Mouse (Mus musculus) embryonic facial prominence, embryonic 11.5 days (tissue): Measurements from ENCODE around the gene Trim54. TPM values are rescaled to one million over a fixed set of nuclear protein-coding genes. Genes with fewer than 3 reads are reported as not detected.
A peak's percentile ranks its signal among the peaks of the same experiment; 100 is the strongest.

Experiments
- ATAC-seq: fragments of 200-750 bp; cut with Nextera tagmentation; replicated peaks from 2 replicates; pipeline ENCODE4 v1.8.0; 2017; ENCODE audit warnings: low read depth; ENCODE audit not compliant: insufficient number of reproducible peaks, low FRiP score, low TSS enrichment
- DNase-seq: peaks from one replicate; pipeline ENCODE4 v3.0.0-alpha.2; 2015; ENCODE audit warnings: low spot score
- H3K27ac ChIP-seq: fragments of 300-500 bp; sonication (generic); replicated peaks from 2 replicates; pipeline ENCODE4 v1.5.1; 2014; ENCODE audit warnings: mild to moderate bottlenecking, low read depth, low read length, control low read depth
- H3K27me3 ChIP-seq: fragments of 300-500 bp; sonication (generic); 2 replicates; pipeline ENCODE4 v1.6.1; 2014; ENCODE audit warnings: mild to moderate bottlenecking, low read length, moderate library complexity, mixed read lengths; ENCODE audit not compliant: control insufficient read depth, insufficient read depth
- H3K36me3 ChIP-seq: fragments of 300-500 bp; sonication (generic); replicated peaks from 2 replicates; pipeline ENCODE4 v1.6.1; 2014; ENCODE audit warnings: low read depth, mild to moderate bottlenecking, low read length, moderate library complexity, mixed read lengths; ENCODE audit not compliant: control insufficient read depth, insufficient read depth
- H3K4me1 ChIP-seq: fragments of 300-500 bp; sonication (generic); 2 replicates; pipeline ENCODE4 v1.6.1; 2014; ENCODE audit warnings: low read length, mixed read lengths; ENCODE audit not compliant: control insufficient read depth, insufficient read depth
- H3K4me2 ChIP-seq: fragments of 300-500 bp; sonication (generic); 2 replicates; pipeline ENCODE4 v1.6.1; 2014; ENCODE audit warnings: low read depth, mild to moderate bottlenecking, control low read depth, low read length, moderate library complexity
- H3K4me3 ChIP-seq: fragments of 300-500 bp; sonication (generic); 2 replicates; pipeline ENCODE4 v1.5.1; 2014; ENCODE audit warnings: low read depth, low read length, control low read depth
- H3K9ac ChIP-seq: fragments of 300-500 bp; sonication (generic); replicated peaks from 2 replicates; pipeline ENCODE4 v1.6.1; 2014; ENCODE audit warnings: mild to moderate bottlenecking, control low read depth, low read length
- H3K9me3 ChIP-seq: fragments of 300-500 bp; sonication (generic); replicated peaks from 2 replicates; pipeline ENCODE4 v1.6.1; 2016; ENCODE audit warnings: mild to moderate bottlenecking, low read length, inconsistent platforms, mixed read lengths; ENCODE audit not compliant: control insufficient read depth
- WGBS: fragments of 180-500 bp; shearing (Covaris S2); extraction: QIAGEN DNeasy Blood & Tissue Kit; methylation state at CpG from one replicate; pipeline ENCODE4 v1.1.7; 2014; 5-methylcytosine and 5-hydroxymethylcytosine counted together
- polyA plus RNA-seq: library from polyadenylated mRNA; unstranded; fragments of >200 nt; fragmentation: Nextera tagmentation; extraction: Ambion mirVana; gene quantifications from 2 replicates; pipeline ENCODE4 v1.2.1, GENCODE M21; 2014

Gene Trim54
- polyA plus RNA-seq, 1 experiment from 2014 or later, result not detected

GRCm38 (mm10) chr5:31149781-31150180, 33.3 kb downstream of the Trim54 start:
- Histone ChIP-seq H3K4me2 (no peak overlapping the region), H3K9me3 (no peaks in the 10 kb centered on the region), H3K9ac (no peak overlapping the region), H3K27ac (no peak overlapping the region), H3K4me1 (no peaks in the 10 kb centered on the region), H3K36me3 (no peaks in the 10 kb centered on the region), H3K27me3 (no peaks in the 10 kb centered on the region), H3K4me3 (no peak overlapping the region)
- 91% methylated on average over 4 of the region's 4 CpGs for WGBS
- DNase-seq (no peak), ATAC-seq (no peak)

GRCm38 (mm10) chr5:31151746-31152145, 35.2 kb downstream of the Trim54 start:
- Histone ChIP-seq H3K4me3 (no peak overlapping the region), H3K27me3 (no peaks in the 10 kb centered on the region), H3K4me2 (no peak overlapping the region), H3K27ac (no peak overlapping the region), H3K36me3 (no peaks in the 10 kb centered on the region; the same call in 1 of the 2 replicates), H3K4me1 (no peaks in the 10 kb centered on the region), H3K9ac (no peak overlapping the region), H3K9me3 (no peaks in the 10 kb centered on the region)
- DNase-seq, result no peak
- 84% methylated on average over 3 of the region's 3 CpGs for WGBS
- no peak for ATAC-seq

- peak overlapping the region; percentile 43 for H3K4me3 ChIP-seq
- no peak overlapping the region for H3K27ac ChIP-seq
- H3K4me1 ChIP-seq, result no peaks in the 10 kb centered on the region
- H3K36me3 ChIP-seq, result peaks cover 4% of the 10 kb centered on the region
- no peak for ATAC-seq
- H3K9me3 ChIP-seq, result no peaks in the 10 kb centered on the region
- H3K27me3 ChIP-seq, result no peaks in the 10 kb centered on the region
- H3K4me2 ChIP-seq, result peak overlapping the region; percentile 69
- WGBS, result 39% methylated on average over 6 of the region's 6 CpGs
- no peak for DNase-seq
- H3K9ac ChIP-seq, result peak overlapping the region; percentile 58
Measured at GRCm38 (mm10) chr5:31153516-31154151, 37.1 kb downstream of the Trim54 start.

- peaks cover 7% of the 10 kb centered on the region for H3K36me3 ChIP-seq
- H3K27ac ChIP-seq, result no peak within 1 kb of the TSS
Measured at GRCm38 (mm10) chr5:31154152-31154553, 37.6 kb downstream of the Trim54 start, which contains the start of gene Mpv17. Gene Mpv17, minus strand, starts transcription at chr5:31154251.

GRCm38 (mm10) chr5:31162462-31162861, 46.0 kb downstream of the Trim54 start:
- Histone ChIP-seq H3K4me3 (no peak overlapping the region), H3K4me2 (no peak overlapping the region), H3K27me3 (no peaks in the 10 kb centered on the region), H3K9ac (no peak overlapping the region), H3K4me1 (no peaks in the 10 kb centered on the region), H3K9me3 (no peaks in the 10 kb centered on the region), H3K36me3 (peaks cover 19% of the 10 kb centered on the region), H3K27ac (no peak overlapping the region)
- ATAC-seq, result no peak
- no peak for DNase-seq

More at GRCm38 (mm10) chr5:31154152-31154553, 37.6 kb downstream of the Trim54 start, which contains the start of gene Mpv17:
- Histone ChIP-seq H3K4me2 (peak within 1 kb of the TSS; percentile 69), H3K4me3 (peak within 1 kb of the TSS; percentile 43), H3K9me3 (no peaks in the 10 kb centered on the region), H3K27me3 (no peaks in the 10 kb centered on the region), H3K9ac (peak within 1 kb of the TSS; percentile 59), H3K4me1 (no peaks in the 10 kb centered on the region)
- ATAC-seq (peak; percentile 96), DNase-seq (peak; percentile 93)
- under 1% methylated on average over 19 of the region's 19 CpGs for WGBS

- no peaks in the 10 kb centered on the region for H3K4me1 ChIP-seq
- no peaks in the 10 kb centered on the region for H3K9me3 ChIP-seq
- no peak for DNase-seq
- no peaks in the 10 kb centered on the region for H3K27me3 ChIP-seq
- H3K4me3 ChIP-seq, result no peak overlapping the region
- no peak for ATAC-seq
- H3K4me2 ChIP-seq, result no peak overlapping the region
- no peak overlapping the region for H3K9ac ChIP-seq
- 83% methylated on average over 1 of the region's 1 CpGs for WGBS
- peaks cover 13% of the 10 kb centered on the region for H3K36me3 ChIP-seq
- H3K27ac ChIP-seq, result no peak overlapping the region
Measured at GRCm38 (mm10) chr5:31164878-31165277, 48.4 kb downstream of the Trim54 start.

GRCm38 (mm10) chr5:31168630-31169029, 52.1 kb downstream of the Trim54 start:
- no peaks in the 10 kb centered on the region for H3K27me3 ChIP-seq
- H3K9me3 ChIP-seq, result no peaks in the 10 kb centered on the region
- WGBS, result 92% methylated on average over 4 of the region's 4 CpGs
- H3K4me1 ChIP-seq, result no peaks in the 10 kb centered on the region
- no peak overlapping the region for H3K4me3 ChIP-seq
- no peak overlapping the region for H3K27ac ChIP-seq
- no peak overlapping the region for H3K9ac ChIP-seq
- H3K36me3 ChIP-seq, result peaks cover 8% of the 10 kb centered on the region
- no peak overlapping the region for H3K4me2 ChIP-seq
- no peak for DNase-seq
- ATAC-seq, result no peak

GRCm38 (mm10) chr5:31179301-31179765, 62.8 kb downstream of the Trim54 start:
- under 1% methylated on average over 25 of the region's 25 CpGs for WGBS
- no peaks in the 10 kb centered on the region for H3K4me1 ChIP-seq
- peak overlapping the region; percentile 75 for H3K4me3 ChIP-seq
- H3K36me3 ChIP-seq, result no peaks in the 10 kb centered on the region
- H3K4me2 ChIP-seq, result peak overlapping the region; percentile 77
- DNase-seq (peak; percentile 18), ATAC-seq (peak; percentile 71)
- H3K9me3 ChIP-seq, result no peaks in the 10 kb centered on the region
- no peaks in the 10 kb centered on the region for H3K27me3 ChIP-seq
- peak overlapping the region; percentile 73 for H3K9ac ChIP-seq
- peak overlapping the region; percentile 90 for H3K27ac ChIP-seq
